ENCODE assay signal across 8 mouse cellular contexts in the genomic region with DNA sequence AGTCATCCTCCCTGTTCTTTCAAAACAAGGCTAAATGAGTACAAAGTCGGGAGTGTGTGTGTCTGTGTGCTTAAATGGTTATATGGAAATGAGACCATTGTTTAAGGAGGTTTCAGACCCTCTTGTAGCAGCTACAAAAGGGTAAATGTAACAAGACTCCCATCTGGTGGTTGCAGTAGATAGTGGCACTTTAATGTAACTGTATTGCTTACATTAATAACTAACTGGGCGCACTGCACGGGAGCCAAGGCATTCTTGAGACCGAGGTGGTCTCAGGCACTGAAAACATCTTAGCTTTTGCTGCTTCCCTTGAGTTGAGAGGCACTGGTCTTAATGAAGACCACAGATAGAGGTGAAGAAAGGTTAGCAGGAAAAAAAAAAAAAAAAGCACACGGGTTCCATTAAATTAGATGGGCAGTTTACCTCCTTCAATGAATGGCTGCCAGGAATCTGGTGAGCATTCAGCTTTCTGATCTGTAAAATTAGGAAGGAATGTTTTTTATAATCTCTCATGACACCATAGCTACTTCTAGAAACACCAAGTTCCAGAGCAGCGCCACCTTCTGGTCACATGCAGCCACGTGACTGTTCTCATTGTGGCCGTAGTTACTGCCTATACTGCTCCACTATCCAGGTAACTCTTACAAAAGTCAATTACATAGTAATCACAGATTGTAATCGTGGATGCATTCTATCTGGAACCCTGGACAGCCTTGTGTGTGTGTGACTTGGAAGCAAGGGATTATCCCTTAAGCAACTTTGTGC. TPM values are rescaled to one million over a fixed set of nuclear protein-coding genes. Genes with fewer than 3 reads are reported as not detected.
A peak's percentile ranks its signal among the peaks of the same experiment; 100 is the strongest.
DNase-seq lines count a peak whose midpoint lies in the region; ATAC-seq and TF ChIP-seq lines count a peak whose summit lies in the region.

No protein-coding gene starts in this region.

- no peaks in the 10 kb centered on the region for H3K9me3 ChIP-seq in lung, embryonic 16.5 days (ENCODE audit: control insufficient read depth, low read length)

- no peak overlapping the region for H3K9ac ChIP-seq in lung, embryonic 16.5 days (ENCODE audit: low read length)

- H3K27me3 ChIP-seq in lung, embryonic 16.5 days (ENCODE audit: control insufficient read depth, insufficient read depth, low read depth, low read length) = peaks cover 19% of the 10 kb centered on the region

- no peak overlapping the region for H3K4me2 ChIP-seq in lung, embryonic 16.5 days (ENCODE audit: low read depth, low read length)

- no peaks in the 10 kb centered on the region for H3K36me3 ChIP-seq in lung, embryonic 16.5 days (ENCODE audit: control insufficient read depth, insufficient read depth, low read length)

- ATAC-seq in lung, embryonic 16.5 days (ENCODE audit: low read depth) = peak; percentile 76

- DNase-seq in thymus, postnatal 4 days = peak; percentile 59
- DNase-seq in thymus, postnatal 36 days = no peak
- peak; percentile 75 for DNase-seq in forelimb bud, embryonic 11.5 days (ENCODE audit: low read depth, low spot score)
- peak; percentile 62 for DNase-seq in kidney, adult 18-20 months
- peak; percentile 85 for DNase-seq in right cerebral cortex, postnatal 4 days
- no peak for DNase-seq in spleen, postnatal 36 days (ENCODE audit: low spot score in 2 of 2)

- no peak overlapping the region for H3K27ac ChIP-seq in bone marrow macrophage, adult 2 months (ENCODE audit: insufficient read depth, low read depth, low read length)
- no peak overlapping the region for H3K27ac ChIP-seq in lung, embryonic 16.5 days (ENCODE audit: low read length)

- no peak overlapping the region for H3K4me3 ChIP-seq in bone marrow macrophage, adult 2 months (ENCODE audit: insufficient read depth, low read length)
- H3K4me3 ChIP-seq in lung, embryonic 16.5 days (ENCODE audit: low read length) = no peak overlapping the region

- TF ChIP-seq CTCF in bone marrow macrophage, adult 2 months (IDR thresholded peaks at IDR 0.05; ENCODE audit: low read depth, low read length) = peak; percentile 13; the same call in 1 of the 2 replicates

- H3K4me1 ChIP-seq in bone marrow macrophage, adult 2 months (ENCODE audit: control insufficient read depth, insufficient read depth, low read length) = no peaks in the 10 kb centered on the region
- H3K4me1 ChIP-seq in lung, embryonic 16.5 days (replicated peaks; ENCODE audit: control insufficient read depth, insufficient read depth, low read length) = no peaks in the 10 kb centered on the region

- TF ChIP-seq POLR2A in bone marrow macrophage, adult 2 months (IDR thresholded peaks at IDR 0.05; ENCODE audit: borderline replicate concordance, low read depth, low read length) = no peak

- 23% methylated on average over 9 of the region's 9 CpGs for WGBS in lung, embryonic 16.5 days

RNA-seq across cellular contexts. Expression of a gene that starts 5.5 kb away (rescaled TPM):
- polyA plus RNA-seq in bone marrow macrophage, adult 2 months (2012; ENCODE audit: insufficient read depth, insufficient read length, missing spikeins) = not detected in 2 replicates
- 3.3 and 3.8 TPM in 2 replicates for polyA plus RNA-seq in lung, embryonic 16.5 days (2015; fragmentation: Nextera tagmentation; extraction: Ambion mirVana)

RNA-seq across cellular contexts. Expression of a gene that starts 14.6 kb away (rescaled TPM):
- not detected in 2 replicates for polyA plus RNA-seq in bone marrow macrophage, adult 2 months (2012; ENCODE audit: insufficient read depth, insufficient read length, missing spikeins)
- 7.1 and 7.2 TPM in 2 replicates for polyA plus RNA-seq in lung, embryonic 16.5 days (2015; fragmentation: Nextera tagmentation; extraction: Ambion mirVana)

Comparison
In these comparisons a context has a peak if more than half of its experiments do, and no peak if none do; other contexts are left out.
1. DNase-seq: peak in thymus, postnatal 4 days (single experiment), forelimb bud, embryonic 11.5 days (single experiment), kidney, adult 18-20 months (single experiment) and right cerebral cortex, postnatal 4 days (single experiment); none in thymus, postnatal 36 days (0 of 2) and spleen, postnatal 36 days (0 of 2).